Mouse (Mus musculus) olfactory bulb, adult 2 months (tissue): ENCODE data around the gene Lrpprc.

ENCODE experiments used
- CTCF ChIP-seq: fragments of 200-500 bp; IDR thresholded peaks from 2 replicates; pipeline ENCODE4 v1.5.1; 2012; ENCODE audit warnings: low read depth, mild to moderate bottlenecking, low read length, moderate library complexity; ENCODE audit not compliant: insufficient read depth
- POLR2A ChIP-seq: fragments of 200-500 bp; IDR thresholded peaks from 2 replicates; pipeline ENCODE4 v1.6.1; 2012; ENCODE audit warnings: mild to moderate bottlenecking, low read depth, low read length, moderate library complexity; ENCODE audit not compliant: insufficient read depth

GRCm38 (mm10) chr17:84752286-84752685 is 38.3 kb downstream of the Lrpprc start:
- TF ChIP-seq POLR2A, result no peak
- no peak for TF ChIP-seq CTCF
